Mouse (Mus musculus): Measurements from ENCODE around the gene Celsr1.

Gene Celsr1

DNA sequence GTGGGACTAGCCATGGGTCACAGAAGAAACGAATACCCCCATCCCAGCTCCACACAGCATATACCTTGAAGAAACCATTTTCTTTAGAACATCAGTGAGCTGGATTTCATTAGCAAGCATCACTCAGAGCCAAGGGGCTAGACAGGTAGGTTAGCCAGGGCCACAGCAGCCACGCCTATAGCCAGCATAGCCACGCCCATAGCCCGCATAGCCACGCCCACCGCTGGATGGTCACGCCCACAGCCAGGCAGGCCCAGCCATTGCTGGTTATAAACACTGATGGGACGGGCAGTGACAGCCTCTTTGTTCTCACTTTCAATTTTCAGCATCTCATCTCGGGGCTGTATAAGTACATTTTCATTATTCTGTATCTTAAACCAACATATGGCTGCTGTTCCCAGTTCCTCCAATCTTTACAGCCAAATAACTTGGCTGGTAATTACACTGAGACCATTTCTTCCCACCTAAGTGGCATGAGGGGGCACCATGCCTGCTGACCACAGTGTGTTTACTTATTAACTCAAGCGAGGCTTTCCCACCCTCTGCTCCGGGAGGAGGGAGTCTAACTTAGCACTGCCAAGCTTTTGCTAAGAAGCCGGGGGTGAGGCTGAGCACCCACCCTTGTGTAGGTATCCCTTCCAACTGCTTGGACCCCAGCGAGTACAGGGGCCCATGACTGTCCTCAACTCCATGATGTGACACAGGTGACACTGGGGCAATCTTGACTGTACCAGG lies 37.4 kb downstream of the Celsr1 start:
- no peak for DNase-seq (ENCODE audit: extremely low read depth, low read depth, low spot score)

DNA sequence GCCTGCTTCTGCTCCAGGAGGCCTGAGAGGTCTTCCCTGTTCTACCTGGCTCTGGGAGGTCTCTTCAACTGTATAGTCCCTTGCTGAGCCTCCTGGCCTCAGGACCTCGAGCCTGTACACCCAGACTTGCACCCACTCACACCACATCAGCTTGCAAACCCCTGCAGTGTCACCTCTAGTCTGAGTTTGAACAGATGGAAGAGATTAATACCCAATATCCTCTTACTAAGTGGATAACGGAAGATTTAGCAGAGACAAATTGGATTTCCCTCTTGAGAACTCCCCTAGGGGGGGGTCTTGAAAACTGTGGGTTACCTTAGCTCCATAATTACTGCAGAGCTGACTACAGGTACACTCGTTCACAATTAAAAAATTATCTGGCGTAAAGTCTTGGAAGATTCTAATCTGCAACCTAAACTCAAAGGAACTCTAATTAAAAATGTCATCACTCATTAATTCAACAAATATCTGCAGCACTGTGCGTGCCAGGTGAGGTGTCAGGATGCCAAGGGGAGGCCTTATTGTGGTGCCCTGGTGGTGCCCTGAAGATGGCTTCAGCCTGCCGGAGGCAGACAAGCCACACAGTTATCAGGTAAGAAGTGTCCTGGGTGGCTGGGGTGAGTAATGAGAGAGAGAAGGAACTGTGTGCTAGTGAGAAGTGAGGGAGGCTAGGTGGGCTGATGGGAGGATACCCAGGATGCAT lies 38.5 kb downstream of the Celsr1 start:
- DNase-seq (ENCODE audit: extremely low read depth, low read depth, low spot score): no peak

DNA sequence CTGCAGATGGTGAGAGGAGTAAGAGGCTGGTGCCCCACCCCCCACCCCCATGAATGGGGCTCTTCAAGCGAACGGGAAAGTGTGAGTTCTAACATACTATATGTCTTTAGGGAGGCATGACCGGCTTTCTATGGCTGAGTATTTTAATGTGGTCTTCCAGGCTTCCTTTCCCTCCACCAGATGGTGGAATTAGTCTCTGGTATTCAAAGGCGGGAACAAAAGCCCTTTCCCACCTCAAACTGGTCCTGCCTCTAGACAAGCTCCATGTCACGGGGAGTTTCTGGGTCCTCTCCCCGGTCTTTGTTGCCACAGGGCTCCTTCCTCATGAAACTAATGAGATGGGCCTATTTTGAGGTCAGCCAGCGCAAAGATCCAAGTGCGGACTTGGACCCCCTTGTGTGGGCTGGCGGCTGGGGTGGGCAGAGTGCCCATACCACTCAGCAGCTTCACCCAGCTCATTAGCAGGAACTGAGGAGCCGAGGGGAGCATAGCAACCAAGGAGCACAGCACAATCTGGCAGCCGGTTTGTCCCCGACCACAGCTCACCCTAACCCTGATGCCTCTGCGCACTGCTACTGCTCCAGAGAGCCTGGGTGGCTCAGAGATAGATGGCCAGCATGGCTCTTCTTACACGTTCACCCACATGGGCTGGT lies 39.5 kb downstream of the Celsr1 start:
- DNase-seq (ENCODE audit: extremely low read depth, low read depth, low spot score): no peak

GRCm38 (mm10) chr15:85993386-85993785 lies 40.2 kb downstream of the Celsr1 start:
- DNase-seq (ENCODE audit: extremely low read depth, low read depth, low spot score): no peak

GRCm38 (mm10) chr15:85992125-85992495 lies 41.5 kb downstream of the Celsr1 start:
- no peak for DNase-seq (ENCODE audit: extremely low read depth, low read depth, low spot score)

DNA sequence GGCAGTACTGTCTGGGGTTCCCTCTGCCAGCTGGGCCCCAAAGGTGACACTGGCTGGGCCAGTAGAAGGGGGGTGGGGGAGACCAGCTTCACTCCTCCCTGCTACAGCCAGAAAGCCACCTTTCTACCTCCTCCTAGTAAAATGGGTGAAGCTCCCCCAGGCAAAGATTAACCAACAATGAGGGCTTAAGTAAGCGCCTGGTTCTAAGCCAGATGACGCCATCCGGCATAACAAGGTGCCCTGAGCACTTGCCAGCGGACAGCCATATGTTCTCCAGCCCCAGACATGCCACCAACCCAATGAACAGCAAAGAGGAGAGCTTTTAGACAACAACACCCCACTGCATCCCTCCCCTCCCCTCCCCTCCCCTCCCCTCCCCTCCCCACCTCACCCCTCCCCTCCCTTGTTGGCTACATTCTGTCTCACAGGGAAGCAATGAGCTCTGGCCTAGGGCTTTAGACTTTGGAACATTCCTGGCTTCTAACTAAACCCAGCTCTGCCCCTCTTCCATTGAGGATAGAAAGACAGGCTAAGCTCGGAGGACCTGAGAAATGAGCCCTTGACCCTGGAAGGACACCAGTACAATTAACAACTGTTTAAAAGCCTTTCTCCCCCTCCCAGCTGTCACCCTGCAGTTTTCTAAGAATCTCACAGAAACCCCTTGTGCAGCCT lies 42.0 kb downstream of the Celsr1 start:
- DNase-seq (ENCODE audit: extremely low read depth, low read depth, low spot score): peak; percentile 80

DNA sequence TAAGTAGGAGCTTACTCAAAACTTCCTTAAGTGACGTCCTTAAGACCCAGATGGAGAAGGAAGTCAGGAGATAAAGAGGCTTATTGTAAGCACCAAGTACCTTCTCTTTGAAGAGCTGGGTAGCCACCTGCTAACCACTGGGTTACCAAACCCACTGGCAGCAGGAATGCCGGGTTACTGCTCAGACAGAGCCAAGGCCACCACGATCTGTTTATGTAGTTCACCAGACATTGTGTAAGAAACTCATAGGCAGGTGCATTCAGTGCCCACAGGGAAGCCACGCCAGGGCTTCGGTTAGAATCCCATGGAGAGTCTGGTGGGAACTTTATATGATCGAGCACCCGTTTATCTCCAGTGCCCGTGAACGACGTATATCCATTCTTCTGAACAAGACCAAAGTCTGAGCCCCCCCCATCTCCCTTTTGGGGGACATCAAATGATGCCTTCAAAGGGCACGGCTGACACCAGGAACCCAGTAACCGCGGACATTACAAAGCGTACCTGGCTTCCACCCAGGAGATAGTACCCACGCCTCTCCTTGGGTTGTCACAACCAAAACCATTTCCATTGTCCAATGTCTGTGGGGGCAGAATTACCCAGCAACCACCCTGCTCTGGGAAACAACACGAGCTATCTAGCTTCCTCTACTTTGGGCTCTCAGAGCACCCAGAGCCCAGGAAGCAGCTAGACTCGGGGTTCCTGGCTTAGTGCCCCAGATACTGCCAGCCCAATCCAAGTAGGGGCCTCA lies 42.7 kb downstream of the Celsr1 start:
- DNase-seq (ENCODE audit: extremely low read depth, low read depth, low spot score): peak; percentile 80

- DNase-seq (ENCODE audit: extremely low read depth, low read depth, low spot score): no peak
These were observed 45.7 kb downstream of the Celsr1 start for GRCm38 (mm10) chr15:85987896-85988295.

DNA sequence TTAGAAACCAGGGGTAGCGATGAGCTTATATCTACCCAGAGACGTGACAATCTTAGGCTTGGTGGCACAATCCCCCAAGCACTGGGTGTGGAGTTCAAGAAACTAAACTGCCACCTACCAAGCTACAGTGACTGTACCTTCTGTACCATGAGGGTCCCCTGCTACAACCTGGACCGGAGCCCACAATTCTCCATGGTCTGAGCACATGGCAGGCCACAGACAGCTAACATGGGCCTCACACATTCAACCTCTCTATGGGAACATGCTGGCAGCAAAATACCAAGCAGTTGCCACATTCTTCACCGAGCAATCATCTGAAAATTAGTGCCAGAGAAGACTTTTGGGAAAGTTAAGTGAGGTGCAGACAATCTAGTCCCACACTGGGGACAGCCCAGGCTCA lies 47.4 kb downstream of the Celsr1 start:
- DNase-seq (ENCODE audit: extremely low read depth, low read depth, low spot score): no peak

DNA sequence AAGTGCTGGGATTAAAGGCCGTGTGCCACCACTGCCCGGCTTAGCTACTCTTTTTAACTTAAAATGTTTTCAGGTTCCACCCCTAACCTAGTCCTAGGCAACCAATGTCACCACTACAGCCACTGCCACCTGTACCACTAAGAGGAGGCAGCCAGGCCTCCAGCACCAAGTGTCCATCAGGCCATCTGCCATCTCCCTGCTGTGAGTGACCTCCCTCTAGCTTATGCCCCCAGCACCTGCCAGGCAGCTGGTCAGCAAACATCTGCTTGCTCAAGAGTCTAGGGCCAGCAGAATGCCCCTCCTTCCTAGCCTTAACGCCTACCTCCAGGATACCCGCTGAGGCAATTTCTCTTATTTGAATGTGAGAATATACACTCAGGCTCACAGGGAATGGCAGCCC lies 48.0 kb downstream of the Celsr1 start:
- no peak for DNase-seq (ENCODE audit: extremely low read depth, low read depth, low spot score)

GRCm38 (mm10) chr15:85983131-85983530 lies 50.4 kb downstream of the Celsr1 start:
- no peak for DNase-seq (ENCODE audit: extremely low read depth, low read depth, low spot score)

DNA sequence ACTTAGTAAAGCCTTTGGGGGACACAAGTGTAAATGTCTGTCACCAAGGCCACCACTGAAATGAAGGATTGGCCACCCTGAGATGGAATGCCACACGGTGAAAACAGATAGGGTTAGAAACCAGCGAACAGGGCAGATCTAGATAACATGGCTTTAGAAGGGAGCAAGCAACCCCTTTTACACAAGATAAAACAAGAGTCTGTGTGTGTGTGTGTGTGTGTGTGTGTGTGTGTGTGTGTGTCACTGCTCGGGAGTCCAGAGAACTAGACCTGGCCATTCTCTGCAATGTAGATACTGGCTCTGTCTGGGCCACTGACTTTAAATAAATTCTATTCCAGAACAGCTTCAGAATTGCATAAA lies 51.2 kb downstream of the Celsr1 start:
- no peak for DNase-seq (ENCODE audit: extremely low read depth, low read depth, low spot score)

GRCm38 (mm10) chr15:85981768-85982415 lies 51.7 kb downstream of the Celsr1 start:
- no peak for DNase-seq (ENCODE audit: extremely low read depth, low read depth, low spot score)

DNA sequence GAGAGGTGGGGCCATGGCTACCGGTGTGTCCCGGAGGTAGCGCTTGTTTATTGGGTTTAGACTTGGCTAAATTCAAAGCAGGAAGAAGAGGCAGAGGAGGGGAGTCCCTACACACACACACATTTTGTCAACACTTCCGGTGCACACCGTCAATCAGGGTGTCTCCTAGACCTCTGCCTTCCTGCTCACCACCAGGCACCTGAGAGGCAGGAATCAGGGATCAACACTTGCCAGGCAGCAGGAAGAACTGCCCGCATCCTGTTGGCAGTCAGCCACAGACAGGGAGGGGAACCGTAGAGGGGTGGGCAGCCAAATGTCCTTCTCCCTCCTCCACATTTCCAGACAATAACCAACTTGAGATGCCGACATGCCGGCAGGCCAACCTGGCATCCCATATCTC lies 56.5 kb downstream of the Celsr1 start:
- no peak for DNase-seq (ENCODE audit: extremely low read depth, low read depth, low spot score)

DNA sequence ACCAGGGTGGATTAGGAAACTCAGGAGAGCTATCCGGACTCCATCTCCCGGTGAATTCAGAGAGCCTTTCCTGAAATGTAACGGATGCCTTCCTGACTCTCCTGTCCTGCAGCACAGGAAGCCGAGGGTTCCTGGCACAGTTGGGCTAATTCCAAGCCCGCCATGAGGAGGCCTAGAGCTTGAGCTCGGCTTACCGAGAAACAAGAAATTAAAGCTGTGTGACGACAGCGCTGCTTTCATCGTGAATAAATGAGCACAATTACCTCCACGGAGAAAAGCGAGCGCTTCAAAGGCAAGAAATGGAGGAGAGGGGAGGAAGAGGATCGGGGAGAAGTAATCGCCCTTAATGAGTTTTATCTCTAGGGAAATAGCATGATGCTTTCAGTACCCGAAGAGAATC lies 57.8 kb downstream of the Celsr1 start:
- DNase-seq (ENCODE audit: extremely low read depth, low read depth, low spot score): no peak

DNA sequence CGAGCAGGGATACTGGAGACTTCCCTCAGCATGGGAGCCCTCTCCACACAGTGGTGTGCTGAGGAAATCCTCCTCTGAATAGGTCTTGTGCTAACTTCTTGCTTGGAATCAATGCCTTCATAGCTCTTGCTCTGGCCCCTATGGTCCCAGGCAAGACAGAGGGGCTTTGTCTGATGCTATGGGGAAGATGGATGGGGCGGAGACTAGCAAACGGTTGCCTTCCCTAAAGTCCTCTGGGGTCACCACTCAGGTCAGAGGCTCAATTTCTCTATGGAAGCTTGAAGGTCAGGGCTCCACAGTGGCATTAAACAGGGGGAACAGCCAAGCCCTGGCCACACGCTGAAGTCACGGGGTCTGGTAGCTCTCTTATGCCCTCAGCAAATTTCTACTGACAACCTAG lies 62.0 kb downstream of the Celsr1 start:
- no peak for DNase-seq (ENCODE audit: extremely low read depth, low read depth, low spot score)

DNA sequence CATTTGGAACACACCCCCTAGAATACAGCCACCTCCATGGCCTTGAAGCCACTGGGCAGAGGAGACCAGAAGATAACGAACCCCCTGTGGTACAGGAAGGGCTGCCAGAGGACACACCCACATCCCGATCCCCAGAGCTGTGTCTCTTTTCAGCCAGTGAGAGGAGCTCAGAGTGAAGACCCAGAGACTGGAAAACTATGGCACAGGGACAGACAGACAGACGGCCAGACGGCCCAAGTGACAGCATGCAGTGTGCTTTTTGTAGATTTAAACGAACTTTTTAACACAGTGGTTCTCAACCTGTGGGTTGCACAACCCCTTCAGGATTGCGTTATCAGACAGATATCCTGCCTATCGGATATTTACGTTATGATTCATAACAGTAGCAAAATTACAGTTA lies 63.1 kb downstream of the Celsr1 start:
- no peak for DNase-seq (ENCODE audit: extremely low read depth, low read depth, low spot score)

GRCm38 (mm10) chr15:85969707-85970153 lies 63.8 kb downstream of the Celsr1 start:
- no peak for DNase-seq (ENCODE audit: extremely low read depth, low read depth, low spot score)

DNA sequence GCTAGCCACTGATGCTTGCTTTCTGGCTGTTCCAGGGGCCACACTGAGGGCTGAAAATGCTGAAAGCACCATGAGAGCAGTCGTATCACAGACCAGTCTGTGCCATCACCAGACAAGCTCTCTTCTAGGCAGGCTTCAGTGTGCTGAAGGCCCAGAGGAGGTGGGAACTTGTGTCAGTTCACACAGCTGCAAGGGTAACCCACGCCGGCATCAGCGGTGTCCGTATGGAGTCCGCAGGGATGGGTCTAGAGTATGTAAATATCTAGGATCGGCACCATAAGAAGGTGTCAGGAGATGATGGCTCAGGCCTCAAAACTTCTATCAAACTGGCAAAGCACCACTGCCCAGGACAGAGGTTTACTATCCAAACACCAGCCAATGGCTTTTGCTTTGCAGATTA lies 64.3 kb downstream of the Celsr1 start:
- DNase-seq (ENCODE audit: extremely low read depth, low read depth, low spot score): no peak

GRCm38 (mm10) chr15:85966032-85966431 lies 67.5 kb downstream of the Celsr1 start:
- DNase-seq (ENCODE audit: extremely low read depth, low read depth, low spot score): no peak

All from fat pad, adult 2 months (tissue).